Mouse (Mus musculus) kidney, adult 2 months (tissue): ENCODE results near the gene Cnnm2.

Experiments used
- CTCF ChIP-seq: fragments of 200-500 bp; conservative IDR thresholded peaks from 2 replicates; pipeline ENCODE4 v1.5.1; 2011; ENCODE audit warnings: low read depth, mild to moderate bottlenecking, control low read depth, low read length, moderate library complexity, mixed read lengths; ENCODE audit not compliant: insufficient read depth, insufficient read length
- POLR2A ChIP-seq: fragments of 200-500 bp; IDR thresholded peaks from one replicate; pipeline ENCODE4 v1.6.1; 2011; ENCODE audit warnings: low read depth, low read length, control low read depth

- no peak for TF ChIP-seq CTCF
- no peak for TF ChIP-seq POLR2A
Observed at GRCm38 (mm10) chr19:46761971-46762290, 535 bp downstream of the Cnnm2 start.
